Mouse (Mus musculus): ENCODE results near the gene Trip10. TPM values are rescaled to one million over a fixed set of nuclear protein-coding genes. Genes with fewer than 3 reads are reported as not detected.
A peak's percentile ranks its signal among the peaks of the same experiment; 100 is the strongest.

Trip10 gene
- polyA plus RNA-seq, 1 experiment from 2014 or later, result 42.1 TPM

GRCm38 (mm10) chr17:57260351-57260750 is 11.1 kb downstream of the Trip10 start:
- H3K4me3 ChIP-seq, result no peak overlapping the region
- H3K9me3 ChIP-seq (replicated peaks), result no peaks in the 10 kb centered on the region
- peaks cover 89% of the 10 kb centered on the region for H3K36me3 ChIP-seq
- no peak overlapping the region for H3K27ac ChIP-seq (replicated peaks)
- no peak for DNase-seq (ENCODE audit: low spot score)
- H3K4me1 ChIP-seq, result peaks cover 6% of the 10 kb centered on the region
- WGBS, result 94% methylated on average over 9 of the region's 9 CpGs
- no peaks in the 10 kb centered on the region for H3K27me3 ChIP-seq (ENCODE audit: low read depth, poor library complexity, severe bottlenecking)

GRCm38 (mm10) chr17:57261286-57261685 is 12.0 kb downstream of the Trip10 start:
- no peak for DNase-seq (ENCODE audit: low spot score)
- Histone ChIP-seq H3K27me3 (ENCODE audit: low read depth, poor library complexity, severe bottlenecking) (no peaks in the 10 kb centered on the region), H3K4me1 (peaks cover 11% of the 10 kb centered on the region), H3K36me3 (peaks cover 80% of the 10 kb centered on the region), H3K27ac (replicated peaks) (no peak overlapping the region), H3K4me3 (no peak overlapping the region), H3K9me3 (replicated peaks) (no peaks in the 10 kb centered on the region)
- 92% methylated on average over 4 of the region's 4 CpGs for WGBS

- H3K36me3 ChIP-seq, result peaks cover 75% of the 10 kb centered on the region
- no peak for DNase-seq (ENCODE audit: low spot score)
- no peak overlapping the region for H3K4me3 ChIP-seq
- no peak overlapping the region for H3K27ac ChIP-seq (replicated peaks)
- H3K9me3 ChIP-seq (replicated peaks), result no peaks in the 10 kb centered on the region
- WGBS, result 56% methylated on average over 1 of the region's 1 CpGs
- peaks cover 11% of the 10 kb centered on the region for H3K4me1 ChIP-seq
- no peaks in the 10 kb centered on the region for H3K27me3 ChIP-seq (ENCODE audit: low read depth, poor library complexity, severe bottlenecking)
Observed at GRCm38 (mm10) chr17:57261796-57262195, 12.5 kb downstream of the Trip10 start.

GRCm38 (mm10) chr17:57262901-57263550 is 13.8 kb downstream of the Trip10 start:
- Histone ChIP-seq H3K27ac (replicated peaks) (no peak overlapping the region), H3K9me3 (replicated peaks) (no peaks in the 10 kb centered on the region), H3K4me3 (no peak overlapping the region), H3K27me3 (ENCODE audit: low read depth, poor library complexity, severe bottlenecking) (no peaks in the 10 kb centered on the region), H3K36me3 (peaks cover 63% of the 10 kb centered on the region), H3K4me1 (peaks cover 11% of the 10 kb centered on the region)
- WGBS, result 92% methylated on average over 17 of the region's 17 CpGs
- no peak for DNase-seq (ENCODE audit: low spot score)

- no peaks in the 10 kb centered on the region for H3K9me3 ChIP-seq (replicated peaks)
- no peak overlapping the region for H3K27ac ChIP-seq (replicated peaks)
- WGBS, result 82% methylated on average over 2 of the region's 2 CpGs
- H3K4me3 ChIP-seq, result no peak overlapping the region
- peaks cover 52% of the 10 kb centered on the region for H3K36me3 ChIP-seq
- no peaks in the 10 kb centered on the region for H3K27me3 ChIP-seq (ENCODE audit: low read depth, poor library complexity, severe bottlenecking)
- DNase-seq (ENCODE audit: low spot score), result no peak
- peaks cover 11% of the 10 kb centered on the region for H3K4me1 ChIP-seq
Observed at GRCm38 (mm10) chr17:57264164-57264563, 14.9 kb downstream of the Trip10 start.

GRCm38 (mm10) chr17:57264972-57265945 is 16.0 kb downstream of the Trip10 start:
- no peaks in the 10 kb centered on the region for H3K27me3 ChIP-seq (ENCODE audit: low read depth, poor library complexity, severe bottlenecking)
- DNase-seq (ENCODE audit: low spot score), result no peak
- peaks cover 41% of the 10 kb centered on the region for H3K36me3 ChIP-seq
- H3K9me3 ChIP-seq (replicated peaks), result no peaks in the 10 kb centered on the region
- H3K4me1 ChIP-seq, result peaks cover 11% of the 10 kb centered on the region
- 25% methylated on average over 21 of the region's 22 CpGs for WGBS
- H3K4me3 ChIP-seq, result peak overlapping the region; percentile 22; the same call in 1 of the 2 replicates
- no peak overlapping the region for H3K27ac ChIP-seq (replicated peaks)

- Histone ChIP-seq H3K9me3 (replicated peaks) (no peaks in the 10 kb centered on the region), H3K27ac (replicated peaks) (no peak overlapping the region), H3K4me3 (no peak overlapping the region), H3K36me3 (peaks cover 17% of the 10 kb centered on the region), H3K27me3 (ENCODE audit: low read depth, poor library complexity, severe bottlenecking) (peaks cover 7% of the 10 kb centered on the region; the same call in 1 of the 2 replicates), H3K4me1 (peaks cover 11% of the 10 kb centered on the region)
- no peak for DNase-seq (ENCODE audit: low spot score)
- 87% methylated on average over 6 of the region's 6 CpGs for WGBS
Observed at GRCm38 (mm10) chr17:57267556-57268126, 18.4 kb downstream of the Trip10 start.

- DNase-seq (ENCODE audit: low spot score), result no peak
- no peaks in the 10 kb centered on the region for H3K9me3 ChIP-seq (replicated peaks)
Observed at GRCm38 (mm10) chr17:57271301-57271700, 22.0 kb downstream of the Trip10 start.

GRCm38 (mm10) chr17:57273846-57274245 is 24.6 kb downstream of the Trip10 start:
- Histone ChIP-seq H3K9me3 (replicated peaks) (no peaks in the 10 kb centered on the region), H3K4me3 (no peak overlapping the region), H3K27ac (replicated peaks) (no peak overlapping the region), H3K4me1 (peaks cover 25% of the 10 kb centered on the region), H3K27me3 (ENCODE audit: low read depth, poor library complexity, severe bottlenecking) (peaks cover 47% of the 10 kb centered on the region), H3K36me3 (no peaks in the 10 kb centered on the region)
- WGBS, result 36% methylated on average over 7 of the region's 7 CpGs
- DNase-seq (ENCODE audit: low spot score), result no peak

More at GRCm38 (mm10) chr17:57271301-57271700, 22.0 kb downstream of the Trip10 start:
- Histone ChIP-seq H3K4me1 (peaks cover 17% of the 10 kb centered on the region), H3K36me3 (no peaks in the 10 kb centered on the region), H3K4me3 (no peak overlapping the region), H3K27me3 (ENCODE audit: low read depth, poor library complexity, severe bottlenecking) (peaks cover 43% of the 10 kb centered on the region), H3K27ac (replicated peaks) (no peak overlapping the region)
- WGBS, result 78% methylated on average over 9 of the region's 9 CpGs

GRCm38 (mm10) chr17:57274686-57275085 is 25.4 kb downstream of the Trip10 start:
- Histone ChIP-seq H3K27me3 (ENCODE audit: low read depth, poor library complexity, severe bottlenecking) (peaks cover 47% of the 10 kb centered on the region), H3K27ac (replicated peaks) (no peak overlapping the region), H3K9me3 (replicated peaks) (no peaks in the 10 kb centered on the region), H3K36me3 (no peaks in the 10 kb centered on the region), H3K4me3 (peak overlapping the region; percentile 55), H3K4me1 (peaks cover 25% of the 10 kb centered on the region)
- 8% methylated on average over 15 of the region's 15 CpGs for WGBS
- peak; percentile 15 for DNase-seq (ENCODE audit: low spot score)

GRCm38 (mm10) chr17:57275111-57275996 is 26.1 kb downstream of the Trip10 start:
- peak overlapping the region; percentile 55 for H3K4me3 ChIP-seq
- H3K27me3 ChIP-seq (ENCODE audit: low read depth, poor library complexity, severe bottlenecking), result peaks cover 47% of the 10 kb centered on the region
- DNase-seq (ENCODE audit: low spot score), result peak; percentile 66
- H3K36me3 ChIP-seq, result no peaks in the 10 kb centered on the region
- H3K9me3 ChIP-seq (replicated peaks), result no peaks in the 10 kb centered on the region
- H3K27ac ChIP-seq (replicated peaks), result no peak overlapping the region
- under 1% methylated on average over 53 of the region's 53 CpGs for WGBS
- H3K4me1 ChIP-seq, result peaks cover 25% of the 10 kb centered on the region

- no peaks in the 10 kb centered on the region for H3K9me3 ChIP-seq (replicated peaks)
- H3K27ac ChIP-seq (replicated peaks), result no peak overlapping the region
- peak; percentile 18 for DNase-seq (ENCODE audit: low spot score)
- H3K4me1 ChIP-seq, result peaks cover 25% of the 10 kb centered on the region
- H3K4me3 ChIP-seq, result peak overlapping the region; percentile 55
- peaks cover 47% of the 10 kb centered on the region for H3K27me3 ChIP-seq (ENCODE audit: low read depth, poor library complexity, severe bottlenecking)
- WGBS, result 2% methylated on average over 13 of the region's 13 CpGs
- H3K36me3 ChIP-seq, result no peaks in the 10 kb centered on the region
Observed at GRCm38 (mm10) chr17:57275997-57276351, 26.7 kb downstream of the Trip10 start.
